Mouse (Mus musculus): ENCODE measurements around the gene Ilf3. TPM values are rescaled to one million over a fixed set of nuclear protein-coding genes. Genes with fewer than 3 reads are reported as not detected.

Gene Ilf3
- total and polyA plus RNA-seq, 2 experiments, result 9.5 to 13.5 TPM

DNA sequence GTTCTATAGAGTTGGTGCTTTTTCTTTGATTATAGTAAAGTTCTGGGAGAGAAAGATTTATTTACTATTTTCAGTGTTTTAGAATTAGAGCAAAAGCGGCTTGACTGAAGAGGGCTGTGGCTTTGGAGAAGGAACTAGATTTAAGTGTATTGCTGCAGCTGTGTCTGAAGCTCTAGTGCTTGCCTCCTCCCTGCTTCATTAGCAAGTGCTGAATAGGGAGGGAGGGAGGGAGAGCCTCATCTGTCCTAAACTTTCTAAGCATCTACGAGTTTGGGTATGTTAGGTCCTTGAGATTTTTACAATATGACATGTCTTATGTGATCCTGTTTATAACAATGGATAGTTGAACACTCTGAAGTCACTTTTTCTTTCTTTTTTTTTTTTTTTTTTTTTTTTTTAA lies 3.2 kb downstream of the Ilf3 start:
- DNase-seq (ENCODE audit: extremely low read depth, low read depth, low spot score), result no peak
- Histone ChIP-seq H3K79me2 (ENCODE audit: control insufficient read depth, insufficient read depth, low read length) (peaks cover 50% of the 10 kb centered on the region), H3K27ac (replicated peaks; ENCODE audit: insufficient read depth, low read depth, low read length) (no peak overlapping the region), H3K9ac (ENCODE audit: low read depth, low read length) (no peak overlapping the region), H3K27me3 (ENCODE audit: control insufficient read depth, insufficient read depth, low read length) (no peaks in the 10 kb centered on the region), H3K36me3 (ENCODE audit: control insufficient read depth, insufficient read depth, low read length) (no peaks in the 10 kb centered on the region), H3K4me1 (ENCODE audit: control insufficient read depth, insufficient read depth, low read length) (peaks cover 6% of the 10 kb centered on the region), H3K4me3 (ENCODE audit: insufficient read depth, low read depth, low read length) (no peak overlapping the region)
- 92% methylated on average over 2 of the region's 2 CpGs for WGBS
- TF ChIP-seq POLR2A (IDR thresholded peaks at IDR 0.05; ENCODE audit: extremely low read depth, insufficient read depth, low read length) (no peak), CTCF (IDR thresholded peaks at IDR 0.05; ENCODE audit: low read depth, low read length) (no peak)

DNA sequence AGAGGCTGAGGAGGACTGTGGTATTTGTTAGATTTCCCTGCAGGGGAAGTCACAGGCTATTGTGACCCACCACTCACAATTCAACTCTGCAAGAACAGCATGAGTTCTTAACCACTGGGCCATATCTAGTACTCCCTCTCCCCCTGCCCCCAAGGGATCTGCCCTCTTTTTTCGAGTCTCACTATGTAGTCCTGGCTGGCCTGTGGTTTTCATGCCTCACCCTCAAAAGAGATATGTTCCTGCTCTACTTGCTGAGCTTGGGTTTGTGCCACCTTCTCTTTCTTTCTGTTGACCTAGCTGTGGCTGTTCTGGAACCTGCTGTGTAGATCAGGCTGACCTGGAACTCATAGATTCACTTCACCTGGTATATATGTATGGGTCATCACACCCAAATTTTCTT lies 4.8 kb downstream of the Ilf3 start:
- H3K4me3 ChIP-seq (ENCODE audit: insufficient read depth, low read depth, low read length), result no peak overlapping the region
- peaks cover 60% of the 10 kb centered on the region for H3K79me2 ChIP-seq (ENCODE audit: control insufficient read depth, insufficient read depth, low read length)
- TF ChIP-seq POLR2A (IDR thresholded peaks at IDR 0.05; ENCODE audit: extremely low read depth, insufficient read depth, low read length) (no peak), CTCF (IDR thresholded peaks at IDR 0.05; ENCODE audit: low read depth, low read length) (no peak)
- H3K27me3 ChIP-seq (ENCODE audit: control insufficient read depth, insufficient read depth, low read length), result no peaks in the 10 kb centered on the region
- 78% methylated on average over 1 of the region's 1 CpGs for WGBS
- H3K9ac ChIP-seq (ENCODE audit: low read depth, low read length), result no peak overlapping the region
- DNase-seq (ENCODE audit: extremely low read depth, low read depth, low spot score), result no peak
- H3K27ac ChIP-seq (replicated peaks; ENCODE audit: insufficient read depth, low read depth, low read length), result no peak overlapping the region
- H3K4me1 ChIP-seq (ENCODE audit: control insufficient read depth, insufficient read depth, low read length), result peaks cover 4% of the 10 kb centered on the region
- no peaks in the 10 kb centered on the region for H3K36me3 ChIP-seq (ENCODE audit: control insufficient read depth, insufficient read depth, low read length)

DNA sequence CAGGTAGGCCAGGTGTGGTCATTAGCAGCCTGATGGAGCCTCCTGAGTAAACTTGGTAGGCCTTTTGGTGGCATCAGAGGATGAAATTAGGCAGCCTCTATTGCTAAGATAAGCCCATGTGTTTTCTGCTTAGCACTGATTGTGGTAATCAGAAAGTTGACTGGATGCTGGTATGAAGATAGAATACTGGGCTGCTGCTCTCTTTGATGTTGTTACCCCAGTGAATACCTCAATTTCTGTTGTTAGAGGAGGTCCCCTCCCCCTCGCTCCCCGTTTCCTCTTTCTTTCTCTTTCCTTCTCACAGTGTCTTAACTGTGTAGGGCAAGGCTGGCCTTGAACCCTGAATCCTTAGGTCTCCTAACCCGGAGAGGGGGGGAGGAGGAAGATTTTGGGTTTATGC lies 11.5 kb downstream of the Ilf3 start:
- no peak for DNase-seq (ENCODE audit: extremely low read depth, low read depth, low spot score)
- H3K27me3 ChIP-seq (ENCODE audit: control insufficient read depth, insufficient read depth, low read length), result no peaks in the 10 kb centered on the region
- no peaks in the 10 kb centered on the region for H3K4me1 ChIP-seq (ENCODE audit: control insufficient read depth, insufficient read depth, low read length)
- no peak for TF ChIP-seq POLR2A (IDR thresholded peaks at IDR 0.05; ENCODE audit: extremely low read depth, insufficient read depth, low read length)
- TF ChIP-seq CTCF (IDR thresholded peaks at IDR 0.05; ENCODE audit: low read depth, low read length), result no peak
- peaks cover 55% of the 10 kb centered on the region for H3K79me2 ChIP-seq (ENCODE audit: control insufficient read depth, insufficient read depth, low read length)
- H3K4me3 ChIP-seq (ENCODE audit: insufficient read depth, low read depth, low read length), result no peak overlapping the region
- WGBS, result 74% methylated on average over 3 of the region's 3 CpGs
- no peak overlapping the region for H3K9ac ChIP-seq (ENCODE audit: low read depth, low read length)
- H3K27ac ChIP-seq (replicated peaks; ENCODE audit: insufficient read depth, low read depth, low read length), result no peak overlapping the region
- H3K36me3 ChIP-seq (ENCODE audit: control insufficient read depth, insufficient read depth, low read length), result no peaks in the 10 kb centered on the region

DNA sequence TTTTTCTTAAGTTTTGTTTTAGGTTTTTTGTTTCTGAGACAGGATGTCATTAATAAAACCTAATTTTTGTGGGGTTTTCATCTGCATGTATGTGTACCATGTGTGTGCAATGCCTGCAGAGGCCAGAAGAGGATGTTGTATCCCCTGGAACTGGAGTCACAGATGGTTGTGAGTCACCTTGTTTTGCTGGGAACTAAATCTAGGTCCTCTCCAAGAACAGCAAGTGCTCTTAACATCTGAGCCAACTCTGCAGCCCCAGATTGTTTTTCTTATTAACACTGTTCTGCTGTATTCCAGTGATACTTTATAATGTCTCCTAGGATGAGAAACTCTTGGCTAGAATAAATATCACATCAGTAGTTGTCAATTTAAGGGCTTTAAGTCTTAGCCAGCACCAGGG lies 13.2 kb downstream of the Ilf3 start:
- Histone ChIP-seq H3K9ac (ENCODE audit: low read depth, low read length) (no peak overlapping the region), H3K27me3 (ENCODE audit: control insufficient read depth, insufficient read depth, low read length) (no peaks in the 10 kb centered on the region), H3K79me2 (ENCODE audit: control insufficient read depth, insufficient read depth, low read length) (peaks cover 50% of the 10 kb centered on the region), H3K36me3 (ENCODE audit: control insufficient read depth, insufficient read depth, low read length) (no peaks in the 10 kb centered on the region), H3K27ac (replicated peaks; ENCODE audit: insufficient read depth, low read depth, low read length) (no peak overlapping the region), H3K4me1 (ENCODE audit: control insufficient read depth, insufficient read depth, low read length) (no peaks in the 10 kb centered on the region; the same call in 1 of the 2 replicates), H3K4me3 (ENCODE audit: insufficient read depth, low read depth, low read length) (no peak overlapping the region)
- no peak for TF ChIP-seq CTCF (IDR thresholded peaks at IDR 0.05; ENCODE audit: low read depth, low read length)
- TF ChIP-seq POLR2A (IDR thresholded peaks at IDR 0.05; ENCODE audit: extremely low read depth, insufficient read depth, low read length), result no peak
- DNase-seq (ENCODE audit: extremely low read depth, low read depth, low spot score), result no peak

DNA sequence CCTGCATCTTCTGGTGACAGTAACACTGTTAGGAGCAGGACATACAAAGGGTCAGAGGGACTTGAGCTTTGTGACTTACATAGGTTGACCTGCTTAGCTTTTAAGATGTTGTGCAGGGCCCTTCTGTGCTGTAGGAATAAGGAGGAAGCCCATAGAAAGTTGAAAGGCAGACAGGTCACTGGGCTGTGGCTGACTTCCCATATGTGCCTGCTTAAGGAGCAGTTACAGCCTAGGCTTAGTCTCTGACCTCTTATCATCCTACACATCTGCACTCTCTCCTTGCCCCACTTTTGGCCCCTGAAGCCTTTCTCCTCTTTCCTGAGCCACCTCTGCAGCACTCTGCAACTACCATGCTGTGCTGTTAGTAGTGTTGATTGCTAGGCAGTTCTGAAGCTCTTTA lies 16.3 kb downstream of the Ilf3 start:
- Histone ChIP-seq H3K27ac (replicated peaks; ENCODE audit: insufficient read depth, low read depth, low read length) (no peak overlapping the region), H3K36me3 (ENCODE audit: control insufficient read depth, insufficient read depth, low read length) (peaks cover 4% of the 10 kb centered on the region; the same call in 1 of the 2 replicates)

DNA sequence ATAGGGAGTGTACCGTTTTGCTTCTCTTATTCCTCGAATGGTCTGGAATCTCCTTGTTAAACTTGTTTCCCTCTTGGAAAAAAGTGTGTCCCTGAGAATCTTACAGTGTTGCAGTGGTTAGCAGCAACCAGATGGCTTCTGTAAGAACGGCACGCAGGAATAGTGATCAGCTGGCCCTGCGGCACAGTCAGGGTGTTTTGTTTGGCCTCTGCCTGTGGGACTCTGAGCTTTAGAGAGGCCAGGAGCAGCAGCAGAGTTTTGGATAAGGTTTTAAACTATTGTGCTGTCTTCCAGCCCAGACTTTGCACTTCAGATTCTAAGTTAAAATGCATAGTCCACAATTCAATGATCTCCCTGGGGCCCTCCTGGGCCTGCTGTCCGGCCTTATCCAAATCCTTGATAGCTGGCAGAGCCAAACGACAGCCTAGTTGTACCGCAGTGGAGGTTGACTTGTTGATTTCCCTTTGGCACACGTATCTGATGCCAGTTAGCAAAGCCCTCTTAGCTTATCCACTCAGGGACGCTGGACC lies 25.0 kb downstream of the Ilf3 start:
- 84% methylated on average over 10 of the region's 10 CpGs for WGBS
- peaks cover 56% of the 10 kb centered on the region for H3K36me3 ChIP-seq (ENCODE audit: control insufficient read depth, insufficient read depth, low read length)
- no peak for DNase-seq (ENCODE audit: extremely low read depth, low read depth, low spot score)
- H3K27ac ChIP-seq (replicated peaks; ENCODE audit: insufficient read depth, low read depth, low read length), result no peak overlapping the region
- no peak overlapping the region for H3K4me3 ChIP-seq (ENCODE audit: insufficient read depth, low read depth, low read length)
- no peak overlapping the region for H3K9ac ChIP-seq (ENCODE audit: low read depth, low read length)
- no peaks in the 10 kb centered on the region; the same call in 1 of the 2 replicates for H3K79me2 ChIP-seq (ENCODE audit: control insufficient read depth, insufficient read depth, low read length)
- no peaks in the 10 kb centered on the region for H3K27me3 ChIP-seq (ENCODE audit: control insufficient read depth, insufficient read depth, low read length)
- H3K4me1 ChIP-seq (ENCODE audit: control insufficient read depth, insufficient read depth, low read length), result no peaks in the 10 kb centered on the region
- TF ChIP-seq POLR2A (IDR thresholded peaks at IDR 0.05; ENCODE audit: extremely low read depth, insufficient read depth, low read length), result no peak
- no peak for TF ChIP-seq CTCF (IDR thresholded peaks at IDR 0.05; ENCODE audit: low read depth, low read length)

More for the DNA sequence above, 16.3 kb downstream of the Ilf3 start:
- no peak overlapping the region for H3K4me3 ChIP-seq (ENCODE audit: insufficient read depth, low read depth, low read length)
- DNase-seq (ENCODE audit: extremely low read depth, low read depth, low spot score), result no peak
- H3K79me2 ChIP-seq (ENCODE audit: control insufficient read depth, insufficient read depth, low read length), result peaks cover 30% of the 10 kb centered on the region
- no peaks in the 10 kb centered on the region; the same call in 1 of the 2 replicates for H3K4me1 ChIP-seq (ENCODE audit: control insufficient read depth, insufficient read depth, low read length)
- TF ChIP-seq POLR2A (IDR thresholded peaks at IDR 0.05; ENCODE audit: extremely low read depth, insufficient read depth, low read length) (no peak), CTCF (IDR thresholded peaks at IDR 0.05; ENCODE audit: low read depth, low read length) (no peak)
- H3K27me3 ChIP-seq (ENCODE audit: control insufficient read depth, insufficient read depth, low read length), result no peaks in the 10 kb centered on the region
- H3K9ac ChIP-seq (ENCODE audit: low read depth, low read length), result no peak overlapping the region
